Mouse (Mus musculus) heart, postnatal 10 days (tissue): Measurements from ENCODE around the gene Txnip. TPM values are rescaled to one million over a fixed set of nuclear protein-coding genes. Genes with fewer than 3 reads are reported as not detected.

Experiments
- DNase-seq, 2 experiments: peaks; one replicate each; pipeline ENCODE4 v3.0.0; 2021
- intact Hi-C: fragments of 180-260 bp; cut with DNase I; formaldehyde crosslinking; loops from one replicate; pipeline ENCODE4 v1.15.1; 2025
- total RNA-seq, 2 experiments: library from RNA; stranded (reverse); gene quantifications; 2 replicates each; pipeline ENCODE4 v1.2.3; 2021

Gene Txnip
- total RNA-seq, 2 experiments from 2014 or later = 618 to 1,152 TPM

DNA sequence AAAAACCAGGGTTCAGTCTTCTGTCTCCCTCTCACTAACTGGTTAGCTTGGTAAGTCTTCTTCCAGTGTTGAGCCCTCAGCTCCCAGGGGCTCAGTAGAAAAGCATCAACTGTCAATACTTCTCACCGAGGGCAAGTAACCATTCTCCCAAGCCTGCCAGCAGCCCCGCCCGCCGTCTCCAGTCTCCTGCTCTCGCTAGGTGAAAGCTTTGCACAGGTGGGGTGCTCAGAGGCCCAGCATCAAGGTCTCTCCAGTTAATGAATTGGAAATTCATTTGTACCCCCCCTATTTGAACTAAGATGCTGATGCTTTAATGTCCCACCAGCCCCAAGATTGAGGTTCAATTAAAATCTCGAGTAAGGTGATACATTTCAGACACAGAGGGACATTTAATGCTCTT, 23.4 kb downstream of the Txnip start:
- no peak for DNase-seq
- intact Hi-C loops = loop anchor here (2.0 kb wide), 1 partner anchor 58 kb away; no protein-coding TSS in a partner anchor

DNA sequence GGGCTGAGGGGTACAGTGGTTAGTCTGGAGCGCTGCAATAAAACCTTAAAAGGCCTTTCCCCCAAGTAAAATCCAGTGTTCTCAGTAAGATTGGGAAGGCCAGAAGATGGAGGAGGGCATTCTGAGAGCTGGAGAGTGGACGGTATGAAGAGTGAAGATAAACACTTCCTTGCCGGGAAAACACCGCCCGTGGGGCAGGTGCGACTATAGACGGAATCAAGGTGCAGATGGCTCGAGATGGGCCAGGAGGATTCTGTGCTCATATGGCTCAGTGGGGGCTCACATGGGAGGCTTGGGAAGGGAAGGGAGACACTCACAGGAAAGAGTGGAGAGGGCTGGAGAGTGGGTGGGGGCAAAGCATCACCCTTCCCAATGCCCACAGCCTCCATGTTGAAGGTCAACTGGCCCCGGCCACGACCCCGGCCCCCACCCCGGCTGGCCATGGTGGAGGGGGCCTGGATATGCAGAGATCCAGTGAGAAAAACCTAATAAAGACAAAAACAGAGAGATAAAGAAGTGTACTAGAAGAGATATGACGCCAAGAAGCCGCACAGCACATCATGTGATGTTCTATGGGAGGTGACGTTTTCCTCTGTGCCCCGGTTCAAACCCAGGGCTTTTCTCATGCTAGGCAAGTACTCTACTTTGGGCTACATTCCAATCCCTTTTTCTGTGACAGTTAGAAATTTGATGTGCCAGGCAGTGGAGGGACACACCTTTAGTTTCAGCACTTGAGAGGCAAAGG, 24.2 kb downstream of the Txnip start:
- no peak for DNase-seq

DNA sequence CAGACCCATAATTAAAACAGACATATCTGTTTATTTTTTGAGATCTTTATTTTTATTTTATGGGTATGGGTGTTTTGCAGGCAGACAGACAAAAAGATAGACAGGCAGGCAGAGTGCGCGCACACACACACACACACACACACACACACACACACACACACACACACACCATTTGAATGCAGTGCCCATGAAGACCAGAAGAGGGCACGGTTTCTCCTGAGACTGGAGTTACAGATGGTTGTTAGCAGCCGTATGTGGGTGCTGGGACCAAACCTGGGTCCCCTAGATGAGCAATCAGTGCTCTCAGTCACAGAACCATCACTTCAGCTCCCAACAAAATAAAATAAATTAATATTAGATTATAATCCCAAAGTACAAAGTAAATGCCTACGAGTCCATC, 25.6 kb downstream of the Txnip start:
- DNase-seq = no peak
- intact Hi-C loops = no loop called here

More for the DNA sequence above, 24.2 kb downstream of the Txnip start:
- intact Hi-C loops = loop anchor here (2.0 kb wide), 1 partner anchor 57 kb away; no protein-coding TSS in a partner anchor

DNA sequence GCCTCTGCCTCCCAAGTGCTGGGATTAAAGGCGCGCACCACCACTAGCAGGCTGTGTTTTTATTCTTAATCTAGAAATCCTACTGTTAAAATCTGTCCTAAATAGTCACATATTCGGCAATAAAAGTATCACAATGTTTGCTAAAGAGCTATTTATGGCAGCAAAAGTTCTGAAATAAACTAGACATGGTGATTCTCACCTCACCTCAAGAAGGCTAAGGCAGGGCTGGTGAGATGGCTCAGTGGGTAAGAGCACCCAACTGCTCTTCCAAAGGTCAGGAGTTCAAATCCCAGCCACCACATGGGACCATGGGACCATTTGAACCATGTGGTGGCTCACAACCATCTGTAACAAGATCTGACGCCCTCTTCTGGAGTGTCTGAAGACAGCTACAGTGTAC, 32.9 kb downstream of the Txnip start:
- DNase-seq = no peak
- intact Hi-C loops = no loop called here

DNA sequence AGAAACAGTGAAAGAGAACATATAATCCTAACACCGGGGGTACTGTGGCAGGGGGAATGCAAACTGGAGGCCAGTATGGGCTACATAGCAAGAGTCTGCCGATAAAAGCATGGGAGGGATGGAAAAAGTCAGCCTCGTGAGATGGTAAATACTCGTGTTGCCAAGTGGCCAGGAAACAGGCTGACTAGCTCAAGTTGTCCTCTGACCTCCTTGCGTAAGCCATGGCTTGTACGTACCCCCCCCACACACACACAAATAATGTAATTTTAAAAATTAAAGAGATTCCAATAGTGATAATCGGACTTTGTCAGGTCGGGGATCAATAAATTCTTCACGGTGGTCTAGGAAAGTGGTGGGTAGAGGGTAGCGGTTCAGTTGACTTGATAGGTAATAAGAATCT, 35.6 kb downstream of the Txnip start:
- DNase-seq = peak in 1 of 2 experiments; percentile 50

DNA sequence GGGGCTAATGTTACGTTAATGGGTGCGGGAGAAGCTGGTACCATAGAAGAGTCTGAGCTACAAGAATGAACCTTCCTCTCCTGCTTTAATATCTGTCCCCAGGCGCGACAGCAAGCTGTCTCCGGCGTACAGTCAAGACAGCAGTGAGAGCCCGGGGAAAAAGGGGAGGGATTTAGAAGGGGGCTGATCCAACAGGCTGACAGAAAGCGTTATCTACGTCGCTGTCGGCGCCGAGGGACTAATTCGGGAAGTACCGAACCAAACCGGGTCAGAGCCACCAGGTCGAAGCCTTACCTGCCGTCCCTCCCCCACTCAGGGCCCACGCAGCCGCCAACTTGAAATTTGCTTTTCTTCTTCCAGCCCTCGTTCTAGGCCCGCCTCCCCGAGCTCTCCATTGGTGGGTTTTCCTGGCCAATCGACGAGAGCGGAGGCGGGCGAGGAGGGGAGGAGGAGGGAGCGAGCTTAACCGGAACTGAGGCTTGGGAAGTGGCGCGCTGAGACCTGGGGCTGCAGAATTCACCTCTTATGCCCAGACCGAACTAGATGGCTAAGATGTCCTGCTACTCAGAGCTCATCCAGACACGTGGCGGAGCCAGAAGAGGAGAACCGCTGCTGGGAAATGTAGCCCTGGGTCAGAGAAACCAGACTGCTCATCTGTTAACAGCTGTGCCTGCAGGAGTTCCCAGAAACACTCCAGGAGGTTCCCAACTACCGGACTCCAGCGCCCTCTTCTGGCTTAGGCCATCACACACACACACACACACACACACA, 36.2 kb downstream of the Txnip start, which contains the start of gene Polr3gl:
Gene Polr3gl, minus strand, starts transcription at position 392 of the 771 bp plus-strand sequence.
- DNase-seq = peak; percentile 96 to 97
- intact Hi-C loops = no loop called here

More for the DNA sequence above, 35.6 kb downstream of the Txnip start:
- intact Hi-C loops = no loop called here

DNA sequence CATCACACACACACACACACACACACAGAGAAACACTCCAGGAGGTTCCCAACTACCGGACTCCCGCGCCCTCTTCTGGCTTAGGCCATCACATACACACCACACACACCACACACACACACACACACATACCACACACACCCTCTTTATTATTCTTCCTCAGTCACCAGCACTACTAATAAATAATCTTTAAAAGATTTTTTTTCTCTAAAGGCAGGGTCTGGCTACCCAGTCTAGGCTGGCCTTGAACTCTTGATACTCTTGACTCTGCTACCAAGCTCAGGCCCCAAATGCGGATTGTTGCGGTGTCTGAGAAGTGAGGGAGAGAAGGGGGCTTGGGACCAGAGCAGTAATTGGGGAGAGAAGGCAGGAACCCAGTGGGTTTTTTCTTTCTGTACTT, 37.1 kb downstream of the Txnip start:
- no peak for DNase-seq
- intact Hi-C loops = no loop called here

DNA sequence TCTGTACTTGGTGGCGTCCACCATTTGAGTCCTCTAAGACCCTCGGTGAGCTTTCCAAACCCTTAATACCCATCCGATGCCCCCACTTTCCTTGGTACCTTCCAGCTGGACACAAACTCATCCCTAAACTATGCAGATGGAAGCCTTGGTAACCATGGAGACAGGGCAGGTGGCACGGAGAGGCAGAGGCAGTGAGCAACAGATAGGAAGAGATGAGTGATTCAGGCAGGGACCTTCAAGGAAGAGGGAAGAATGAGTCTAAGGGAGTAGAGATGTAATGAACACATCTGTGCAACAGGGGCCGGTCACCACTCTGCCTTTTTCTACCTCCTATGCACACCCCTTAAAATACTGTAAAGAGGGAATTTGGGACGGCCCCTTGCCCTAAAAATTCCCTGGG, 37.9 kb downstream of the Txnip start:
- intact Hi-C loops = no loop called here
- DNase-seq = no peak

DNA sequence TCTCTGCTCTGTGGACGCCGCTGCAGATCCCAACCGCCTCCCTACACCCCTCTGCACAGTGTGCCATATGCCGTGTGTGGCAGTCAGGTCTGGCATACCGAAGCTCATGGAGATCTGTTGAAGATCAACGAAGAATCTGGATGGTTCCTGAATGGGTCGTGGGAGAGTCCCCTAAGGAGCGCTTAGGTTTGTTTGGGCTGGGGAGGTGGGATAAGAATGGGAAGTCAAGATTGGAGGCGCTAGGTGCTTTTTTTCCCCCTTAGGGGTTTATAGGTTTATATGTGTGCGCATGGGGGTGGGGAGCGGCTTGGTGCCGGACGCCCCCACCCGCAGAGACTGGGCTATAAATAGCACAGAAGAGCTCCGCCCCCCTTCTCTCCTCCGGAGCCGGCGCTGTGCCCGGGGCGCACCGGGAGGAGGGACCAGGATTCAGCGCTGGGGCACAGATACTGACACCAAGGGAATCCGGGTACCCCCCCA, 38.5 kb downstream of the Txnip start, which contains the start of gene Ankrd34a:
Gene Ankrd34a, plus strand, starts transcription at position 409 of the 480 bp plus-strand sequence.
- DNase-seq = peak; percentile 72 to 77
- intact Hi-C loops = no loop called here

DNA sequence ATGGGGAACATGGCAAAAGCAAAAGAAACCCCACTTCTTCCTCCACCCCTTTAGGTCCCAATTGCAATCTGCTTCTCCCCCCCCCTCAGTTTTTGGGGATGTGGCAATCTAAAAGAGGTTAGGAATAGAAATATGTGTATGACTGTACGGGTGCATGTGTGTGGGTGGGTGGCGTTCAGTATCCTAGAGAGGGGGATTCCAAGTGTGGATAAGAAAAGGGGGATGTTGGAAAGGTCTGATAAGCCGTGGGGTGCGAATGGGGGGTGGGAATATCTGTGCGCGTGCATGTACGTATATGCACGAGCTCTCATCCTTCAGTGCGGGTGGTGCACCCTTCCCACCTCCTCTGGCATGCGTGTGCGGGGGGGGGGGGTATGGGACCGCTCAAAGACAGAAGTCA, 39.1 kb downstream of the Txnip start:
- intact Hi-C loops = no loop called here
- DNase-seq = peak in 1 of 2 experiments; percentile 16

DNA sequence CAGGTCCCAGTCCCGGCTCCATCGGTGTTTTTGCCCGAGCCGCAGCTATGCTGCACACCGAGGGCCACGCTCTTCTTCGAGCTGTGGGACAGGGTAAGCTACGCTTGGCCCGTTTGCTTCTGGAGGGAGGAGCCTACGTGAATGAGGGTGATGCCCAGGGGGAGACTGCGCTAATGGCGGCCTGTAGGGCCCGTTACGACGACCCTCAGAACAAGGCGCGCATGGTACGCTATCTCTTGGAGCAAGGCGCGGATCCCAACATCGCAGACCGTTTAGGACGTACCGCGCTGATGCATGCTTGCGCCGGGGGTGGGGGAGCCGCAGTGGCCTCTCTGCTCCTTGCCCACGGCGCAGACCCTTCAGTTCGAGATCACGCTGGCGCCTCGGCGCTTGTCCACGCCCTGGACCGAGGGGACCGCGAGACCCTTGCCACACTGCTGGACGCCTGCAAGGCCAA, 39.7 kb downstream of the Txnip start:
- intact Hi-C loops = no loop called here
- DNase-seq = peak; percentile 49 to 54

DNA sequence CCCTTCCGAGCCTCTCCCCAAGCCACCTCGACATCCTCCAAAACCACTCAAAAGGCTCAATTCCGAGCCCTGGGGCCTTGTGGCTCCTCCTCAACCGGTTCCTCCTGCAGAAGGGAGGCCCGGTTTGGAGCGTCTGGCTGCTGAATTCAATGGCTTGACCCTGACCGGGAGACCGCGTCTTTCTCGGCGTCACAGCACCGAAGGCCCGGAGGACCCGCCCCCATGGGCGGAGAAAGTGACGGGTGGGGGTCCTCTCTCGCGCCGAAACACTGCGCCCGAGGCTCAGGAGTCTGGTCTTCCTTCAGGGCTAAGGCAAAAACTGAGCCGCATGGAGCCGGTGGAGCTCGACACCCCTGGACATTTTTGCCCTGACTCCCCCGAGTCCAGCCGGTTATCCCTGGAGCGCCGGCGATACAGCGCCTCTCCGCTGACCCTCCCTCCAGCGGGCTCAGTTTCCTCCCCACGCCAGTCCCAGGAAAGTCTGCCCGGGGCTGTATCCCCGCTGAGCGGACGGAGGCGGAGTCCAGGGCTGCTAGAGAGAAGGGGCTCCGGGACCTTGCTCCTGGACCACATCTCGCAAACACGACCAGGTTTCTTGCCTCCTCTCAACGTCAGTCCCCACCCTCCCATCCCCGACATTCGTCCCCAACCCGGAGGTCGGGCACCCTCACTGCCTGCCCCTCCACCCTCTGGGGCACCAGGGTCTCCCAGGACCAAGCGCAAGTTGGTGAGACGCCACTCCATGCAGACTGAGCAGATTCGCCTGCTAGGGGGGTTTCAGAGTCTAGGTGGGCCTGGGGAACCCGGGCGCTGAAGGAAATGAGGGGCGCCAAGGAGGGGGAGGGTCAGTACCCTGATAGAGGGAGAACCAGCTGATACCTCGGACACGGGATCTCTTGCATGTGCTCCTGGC, 40.7 kb downstream of the Txnip start:
- intact Hi-C loops = no loop called here

DNA sequence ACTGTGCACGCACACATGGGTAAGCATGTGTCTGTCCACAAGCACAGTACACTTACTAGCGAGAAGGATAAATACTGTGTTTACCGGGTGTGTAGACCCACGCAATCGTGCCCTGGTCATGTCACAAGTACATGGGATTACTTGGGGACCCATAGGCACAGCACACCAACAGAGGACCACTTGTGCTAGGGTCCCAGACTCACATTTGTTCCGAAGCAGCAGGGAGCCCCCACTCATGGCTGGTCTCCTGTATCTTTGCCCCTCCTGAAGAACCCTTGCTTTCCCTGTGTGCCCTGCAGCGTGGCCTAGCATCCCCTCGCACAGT, 41.3 kb downstream of the Txnip start:
- intact Hi-C loops = no loop called here
- peak in 1 of 2 experiments; percentile 11 for DNase-seq

More for the DNA sequence above, 40.7 kb downstream of the Txnip start:
- peak; percentile 83 to 87 for DNase-seq

DNA sequence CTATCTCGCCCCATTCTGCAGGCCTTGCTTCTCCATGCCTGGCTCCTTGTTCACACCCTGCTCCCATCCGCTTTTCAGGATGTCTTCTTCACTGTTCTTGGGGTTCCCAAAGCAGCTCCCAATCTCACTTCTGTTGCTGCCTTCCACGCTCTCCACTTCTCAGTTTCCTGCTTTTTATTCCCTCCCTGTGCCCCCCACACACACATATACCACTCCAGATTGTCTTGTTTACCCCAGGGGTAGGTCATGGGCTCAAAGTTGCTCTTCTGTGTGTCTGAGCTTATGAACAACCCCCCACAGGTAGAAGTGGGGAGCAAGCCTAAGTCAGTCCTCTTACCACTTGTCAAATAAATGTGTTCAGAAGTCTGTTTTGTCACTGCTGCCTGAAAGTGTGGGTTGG, 41.7 kb downstream of the Txnip start:
- DNase-seq = no peak
- intact Hi-C loops = no loop called here

DNA sequence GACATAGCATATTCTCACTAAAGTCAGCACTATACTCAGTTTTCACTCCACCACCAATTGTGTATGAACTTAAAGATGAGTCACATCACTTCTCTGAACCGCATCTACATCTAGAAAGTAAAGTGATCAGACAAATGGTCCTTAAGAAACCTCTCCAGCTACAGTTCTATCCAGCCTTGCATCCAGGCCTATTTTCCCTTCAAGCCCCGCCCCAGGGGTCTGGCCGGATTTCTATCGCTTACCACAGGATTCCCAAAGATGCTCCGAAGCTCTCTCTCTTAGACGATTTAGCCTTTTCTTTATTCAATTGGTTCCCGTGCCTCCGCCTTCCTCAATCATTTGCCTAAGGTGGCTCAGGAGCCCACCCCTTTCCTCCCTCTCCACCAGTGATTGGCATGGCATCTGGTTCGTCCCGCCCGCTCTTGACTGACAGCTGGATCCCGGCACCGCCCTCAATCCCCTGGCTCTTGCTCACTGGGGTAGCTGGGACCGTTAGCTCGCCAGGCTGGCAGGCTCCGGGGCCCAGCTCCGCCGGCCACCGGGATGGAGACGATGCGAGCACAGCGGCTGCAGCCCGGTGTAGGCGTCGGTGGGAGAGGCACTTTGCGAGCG, 43.0 kb downstream of the Txnip start, which contains the start of gene Lix1l:
Gene Lix1l, plus strand, starts transcription at position 511 of the 612 bp plus-strand sequence.
- intact Hi-C loops = no loop called here
- DNase-seq = peak; percentile 97 to 98

DNA sequence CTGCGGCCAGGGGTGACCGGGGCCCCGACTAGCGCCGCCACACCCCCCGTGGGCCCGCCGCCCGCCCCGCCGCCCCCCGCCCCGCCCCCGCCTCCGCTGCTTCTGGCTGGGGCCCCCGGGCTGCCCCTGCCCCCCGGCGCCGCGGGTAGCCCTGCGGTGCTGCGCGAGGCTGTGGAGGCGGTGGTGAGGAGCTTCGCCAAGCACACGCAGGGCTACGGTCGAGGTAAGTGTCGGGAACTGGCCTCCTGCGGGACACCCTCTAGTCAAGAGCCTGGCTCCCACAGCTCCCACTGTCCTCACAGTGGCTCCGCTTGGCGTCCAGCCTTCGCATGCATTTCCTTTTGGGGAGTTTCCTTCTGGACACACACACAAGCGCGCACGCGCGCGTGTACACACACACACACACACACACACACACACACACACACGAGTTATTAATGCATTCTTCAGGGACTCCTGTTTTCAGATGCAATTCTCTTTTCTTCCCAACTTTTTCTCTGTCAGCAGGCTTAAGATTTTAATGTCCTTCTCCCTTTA, 43.6 kb downstream of the Txnip start:
- peak; percentile 88 to 90 for DNase-seq
- intact Hi-C loops = no loop called here

DNA sequence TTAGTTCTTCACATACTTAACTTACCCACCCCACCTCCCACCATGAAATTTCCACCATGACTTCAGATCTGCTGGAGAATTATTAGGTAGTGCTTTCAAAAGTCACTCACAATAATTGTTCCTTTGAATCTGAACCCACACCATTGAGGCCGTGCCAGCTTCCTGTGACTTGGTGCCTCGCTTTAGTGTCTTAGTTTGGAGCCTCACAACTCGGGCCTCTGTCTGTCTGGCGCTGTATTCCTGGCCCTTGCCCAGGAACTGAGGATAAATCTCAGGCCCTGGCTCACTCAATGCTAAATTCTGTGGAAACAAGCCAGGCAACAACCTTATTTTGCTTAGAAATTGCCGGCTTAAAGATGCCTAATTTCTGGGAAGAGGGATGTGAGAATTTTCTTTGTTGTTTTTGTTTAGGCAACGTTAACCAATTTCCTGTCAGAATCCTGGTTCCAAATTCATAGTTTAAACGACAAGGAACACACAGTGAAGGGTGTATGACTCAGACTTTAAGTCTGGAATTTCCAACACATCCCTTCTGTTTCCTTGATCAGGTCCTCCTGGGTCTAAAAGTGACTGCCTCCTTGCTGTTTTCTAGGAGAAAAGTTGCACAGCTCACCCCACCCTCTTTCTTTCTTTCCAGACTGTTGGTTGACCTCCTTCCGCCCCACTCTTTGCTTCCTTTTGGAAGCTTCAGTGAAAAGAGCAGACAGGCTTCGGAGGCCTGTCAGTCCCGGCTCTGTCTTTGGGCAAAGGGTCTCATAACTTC, 44.4 kb downstream of the Txnip start:
- peak; percentile 68 to 74 for DNase-seq
- intact Hi-C loops = loop anchor here (2.0 kb wide), 1 partner anchor 33 kb away; the partner anchor contains the start of genes Gm42957 and Pex11b

DNA sequence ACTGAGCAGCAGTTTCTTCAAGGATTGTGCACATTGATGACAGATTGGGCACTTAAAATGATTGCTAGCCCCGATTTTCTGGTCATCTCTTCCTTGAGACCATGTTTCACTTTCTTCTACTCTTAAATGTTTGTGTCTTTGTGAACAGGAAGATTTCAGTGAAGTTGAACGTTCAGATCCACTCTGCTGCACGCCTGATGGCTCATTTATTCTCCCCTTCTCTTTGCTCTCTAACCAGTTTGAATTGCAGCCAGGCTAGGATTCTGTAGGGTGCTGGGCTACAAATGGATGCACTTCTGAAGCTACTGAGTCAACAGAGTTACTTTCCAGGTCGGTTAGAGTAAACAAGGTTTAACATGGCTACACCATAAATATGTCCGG, 44.9 kb downstream of the Txnip start:
- intact Hi-C loops = loop anchor here (2.0 kb wide), 1 partner anchor 32 kb away; the partner anchor contains the start of genes Gm42957 and Pex11b
- no peak for DNase-seq

DNA sequence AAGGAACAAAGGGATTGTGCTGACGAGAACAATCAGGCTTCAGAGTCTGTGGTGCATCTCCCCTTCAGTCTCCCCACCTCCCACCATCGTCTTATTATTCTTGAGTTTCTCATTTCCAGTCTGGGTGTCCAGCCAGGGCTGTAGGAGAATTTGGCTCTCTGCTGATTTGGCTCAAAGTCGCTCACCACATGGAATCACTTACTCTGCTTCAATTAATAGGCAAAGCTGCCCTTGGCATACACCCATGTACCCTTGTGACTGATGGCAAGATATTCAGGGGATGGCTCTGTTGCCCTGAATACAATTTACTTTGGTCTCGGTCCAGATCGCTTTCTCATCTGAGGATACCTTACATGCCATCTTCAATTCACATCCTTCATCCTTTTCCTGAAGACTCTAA, 45.6 kb downstream of the Txnip start:
- peak; percentile 46 to 53 for DNase-seq
- intact Hi-C loops = loop anchor here (2.0 kb wide), 1 partner anchor 31 kb away; the partner anchor contains the start of genes Gm42957 and Pex11b
